Mouse (Mus musculus): ENCODE data around the gene Abhd10.

The Abhd10 gene

DNA sequence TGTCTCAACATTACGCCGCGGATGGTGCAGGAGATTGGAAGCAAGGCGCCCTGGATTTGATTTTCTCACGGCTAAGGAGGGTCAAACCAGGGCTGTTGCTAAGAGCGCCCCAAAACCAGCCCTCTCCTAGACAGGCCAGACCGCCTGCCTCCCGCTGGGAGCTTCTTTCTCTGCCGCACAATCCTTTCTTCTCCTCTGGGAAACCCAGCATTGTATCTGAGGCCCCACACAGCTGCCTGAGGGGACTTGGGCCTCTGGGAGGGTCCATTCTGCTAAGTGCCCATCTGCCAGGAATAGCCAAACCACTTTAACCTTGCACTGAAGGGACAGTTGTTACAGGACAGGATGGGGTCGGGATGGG lies 18.0 kb downstream of the Abhd10 start:
- DNase-seq (ENCODE audit: extremely low read depth, low read depth) = no peak

DNA sequence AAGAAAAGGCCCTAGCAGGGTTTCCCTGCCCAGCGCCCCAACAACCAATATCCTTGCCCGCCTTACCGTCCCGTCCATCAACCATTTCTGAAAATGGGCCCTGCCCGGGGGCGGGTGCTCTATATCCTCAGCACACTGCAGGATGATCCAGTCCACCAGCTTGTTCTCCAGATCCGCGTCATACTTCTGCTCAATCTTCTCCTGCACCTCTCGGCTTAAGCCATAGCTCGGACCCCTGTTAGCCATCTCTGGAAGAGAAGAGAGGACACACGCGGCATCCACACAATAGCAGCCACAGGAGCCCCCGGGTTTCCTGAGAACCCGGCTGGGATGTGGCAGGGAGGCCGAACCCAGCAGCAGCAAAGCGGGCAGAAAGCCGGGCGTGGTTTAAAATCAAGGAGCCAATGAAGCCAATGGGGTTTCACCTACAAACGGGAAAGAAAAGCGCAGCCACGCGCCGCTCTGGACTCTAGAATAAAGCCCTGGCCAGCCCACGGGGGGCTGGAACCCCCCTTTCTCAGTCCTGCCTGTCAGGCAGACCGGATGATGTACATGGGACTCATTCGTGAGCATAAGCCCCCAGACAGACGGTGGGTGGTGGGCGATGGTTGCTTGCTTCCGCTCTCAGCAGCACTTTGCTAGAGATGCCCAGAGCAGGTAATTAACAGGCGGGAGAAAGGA lies 18.6 kb downstream of the Abhd10 start, which contains the start of gene Tagln3:
Tagln3 (minus strand) TSS at position 548 of the 681 bp plus-strand sequence.
- DNase-seq (ENCODE audit: extremely low read depth, low read depth) = no peak

DNA sequence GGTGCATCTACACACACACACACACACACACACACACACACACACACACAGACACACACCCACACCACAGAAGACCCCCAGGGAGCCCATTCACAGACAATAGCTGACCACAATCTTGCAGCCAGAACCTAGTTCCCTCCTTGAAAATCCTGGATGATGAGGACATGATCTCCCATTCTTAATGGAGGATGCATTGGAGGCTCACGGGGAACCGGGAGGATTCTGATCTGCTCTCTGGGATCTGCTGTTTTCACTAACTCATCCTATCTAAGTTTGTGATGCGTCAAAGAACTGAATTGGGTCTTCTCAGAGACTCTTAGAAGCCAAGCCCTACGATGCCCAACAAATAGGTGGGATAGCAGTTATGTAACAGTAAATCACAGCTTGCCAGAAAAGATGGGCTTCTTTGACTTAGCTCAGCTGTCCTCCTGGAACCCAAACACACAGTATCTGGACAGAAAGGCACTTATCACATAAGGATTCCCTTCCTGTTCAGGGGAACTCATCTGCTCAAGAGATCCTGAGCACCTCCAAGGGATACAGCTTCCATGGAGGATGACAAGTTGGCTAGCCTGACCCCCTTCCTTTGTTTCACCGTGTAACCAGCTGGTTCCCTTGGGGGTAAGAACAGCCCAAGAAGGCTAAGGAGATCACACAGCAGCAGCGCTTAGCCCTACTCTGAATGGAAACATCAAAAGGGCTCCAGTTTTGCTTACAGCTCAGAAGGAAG lies 19.4 kb downstream of the Abhd10 start:
- no peak for DNase-seq (ENCODE audit: extremely low read depth, low read depth)

DNA sequence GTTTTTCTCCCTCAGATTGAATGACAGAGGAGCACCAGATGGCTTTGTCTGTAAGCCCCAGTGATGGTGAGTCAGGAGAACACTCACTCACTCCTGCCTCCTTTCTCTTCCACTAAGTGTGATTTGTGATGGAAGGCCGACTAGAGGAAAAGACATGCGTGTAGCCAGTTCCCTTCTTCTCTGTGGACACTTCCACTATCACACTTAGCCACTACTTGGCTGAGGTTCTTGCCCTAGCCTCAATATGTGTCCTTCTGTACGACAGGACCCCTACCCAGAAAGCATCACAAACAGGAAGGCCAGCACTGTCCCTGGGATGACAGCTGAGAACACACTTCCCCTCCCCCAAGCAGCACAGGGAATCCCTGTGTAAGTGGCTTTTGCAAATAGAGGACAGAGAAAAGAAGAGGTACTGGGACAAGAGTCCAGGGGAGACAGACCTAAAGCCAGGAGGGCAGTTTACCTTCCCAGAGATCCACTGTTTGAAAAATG lies 20.2 kb downstream of the Abhd10 start:
- DNase-seq (ENCODE audit: extremely low read depth, low read depth) = no peak

DNA sequence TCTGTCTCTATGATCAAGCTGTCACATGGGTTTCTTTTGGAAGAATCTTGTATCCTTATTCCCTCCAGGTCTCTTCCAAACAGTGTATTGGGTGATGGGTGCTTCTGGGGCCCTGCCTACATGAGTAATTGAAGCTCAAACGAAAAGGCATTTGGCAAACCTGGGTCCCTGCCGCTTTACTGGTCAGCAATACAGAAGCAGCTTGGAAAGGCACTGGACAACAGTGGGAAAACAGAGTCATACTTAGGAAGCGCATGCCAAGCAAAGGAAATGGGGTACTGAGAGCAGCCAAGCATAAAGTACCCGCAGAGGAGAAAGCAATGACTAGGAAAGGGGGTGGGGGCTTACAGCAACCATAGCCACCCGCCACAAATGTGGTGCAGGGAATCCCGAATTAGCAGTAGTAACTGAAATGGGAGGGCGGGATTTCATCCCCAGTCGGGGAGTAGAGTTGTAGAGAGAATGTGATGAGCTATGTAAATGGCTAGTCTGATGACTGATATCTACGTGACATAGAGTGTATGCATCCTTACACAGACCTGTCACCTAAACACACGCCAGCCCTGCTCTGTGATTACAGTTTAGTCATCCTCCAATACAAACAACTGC lies 22.6 kb downstream of the Abhd10 start:
- DNase-seq (ENCODE audit: extremely low read depth, low read depth) = no peak

DNA sequence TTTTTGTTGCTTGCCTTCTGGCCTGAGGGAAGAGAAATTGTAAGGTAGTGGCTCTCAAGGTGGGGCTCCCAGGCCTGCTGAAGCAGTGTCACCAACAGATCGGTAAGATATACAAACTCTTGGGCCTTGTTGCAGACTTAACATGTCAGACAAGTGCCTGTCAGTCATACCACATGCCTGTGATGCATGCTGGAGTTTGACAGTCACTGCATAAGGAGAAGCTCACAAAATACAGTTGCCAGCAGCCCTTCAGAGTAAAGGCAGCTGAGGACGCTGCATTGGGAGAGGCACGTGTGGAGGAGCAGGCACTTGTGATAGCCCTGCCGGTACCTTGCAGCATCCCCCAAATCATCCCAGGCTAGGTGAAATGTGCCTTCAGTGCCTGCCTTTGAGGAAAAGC lies 24.5 kb downstream of the Abhd10 start:
- no peak for DNase-seq (ENCODE audit: extremely low read depth, low read depth)

DNA sequence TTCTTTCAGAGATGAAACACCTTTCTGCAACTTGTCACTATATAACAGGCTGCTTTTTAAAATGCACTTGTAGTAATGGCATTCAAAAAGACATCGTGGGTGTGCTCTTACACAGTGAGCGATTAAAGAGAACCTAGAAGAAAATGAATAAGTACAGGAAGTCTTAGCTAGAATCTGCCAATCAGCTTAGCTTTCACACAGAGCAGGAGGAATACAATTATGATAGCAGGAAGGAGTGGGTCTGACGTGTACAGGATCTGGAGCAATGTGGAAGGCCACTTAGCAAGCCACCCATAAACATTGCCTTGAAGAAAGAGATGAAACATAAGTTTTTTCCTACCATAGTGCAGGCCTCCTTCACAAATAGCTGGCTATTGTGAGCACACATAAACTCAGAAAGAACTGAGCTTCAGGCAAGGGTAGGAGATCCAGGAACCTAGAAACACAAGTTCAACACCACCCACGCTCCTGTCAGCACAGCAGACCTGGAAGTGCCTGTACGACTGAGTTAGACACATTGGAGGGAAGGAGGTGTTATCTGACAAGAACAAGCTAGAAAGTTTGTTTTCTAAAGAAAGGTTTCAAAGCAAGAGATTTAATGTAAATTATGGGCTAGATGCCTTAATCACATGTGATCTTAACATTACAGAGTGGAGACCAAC lies 28.1 kb downstream of the Abhd10 start:
- no peak for DNase-seq (ENCODE audit: extremely low read depth, low read depth)

DNA sequence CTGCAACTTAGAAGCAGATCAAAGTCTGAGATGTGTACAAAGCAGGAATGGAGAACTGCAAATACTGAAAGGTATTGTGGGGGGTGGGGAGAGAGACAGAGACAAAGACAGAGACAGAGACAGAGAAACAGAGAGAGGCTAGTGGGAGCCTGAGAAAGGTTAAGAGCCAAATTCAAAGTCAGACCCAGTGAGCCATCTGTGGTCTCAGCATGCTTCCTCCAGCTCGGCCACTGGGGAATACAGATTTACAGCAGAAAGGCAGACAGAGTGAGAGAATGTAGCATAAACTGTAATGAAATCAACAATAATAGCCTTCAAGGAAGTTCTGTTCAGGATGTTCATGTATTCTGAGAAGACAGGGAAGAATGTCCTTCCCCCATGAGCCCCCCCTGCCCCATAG lies 28.9 kb downstream of the Abhd10 start:
- no peak for DNase-seq (ENCODE audit: extremely low read depth, low read depth)

DNA sequence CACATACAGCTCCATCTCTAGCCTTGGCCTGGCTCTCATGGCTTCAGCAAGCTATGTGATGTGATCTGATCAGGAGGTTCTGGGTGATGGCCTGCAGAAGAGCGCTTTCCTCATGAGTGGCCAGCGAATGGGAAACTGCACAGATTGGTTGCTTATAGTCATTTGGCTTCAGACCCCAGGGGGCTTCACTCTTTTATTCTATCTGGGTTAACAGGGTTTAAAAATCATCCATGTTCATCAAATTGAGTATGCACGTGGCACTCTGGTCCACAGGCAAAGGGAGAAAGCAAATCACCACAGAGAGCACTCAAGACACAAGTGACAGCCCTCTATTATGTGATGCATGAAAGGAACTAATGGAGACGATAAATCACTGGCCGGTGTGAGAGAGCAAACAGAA lies 29.5 kb downstream of the Abhd10 start:
- DNase-seq (ENCODE audit: extremely low read depth, low read depth) = no peak

DNA sequence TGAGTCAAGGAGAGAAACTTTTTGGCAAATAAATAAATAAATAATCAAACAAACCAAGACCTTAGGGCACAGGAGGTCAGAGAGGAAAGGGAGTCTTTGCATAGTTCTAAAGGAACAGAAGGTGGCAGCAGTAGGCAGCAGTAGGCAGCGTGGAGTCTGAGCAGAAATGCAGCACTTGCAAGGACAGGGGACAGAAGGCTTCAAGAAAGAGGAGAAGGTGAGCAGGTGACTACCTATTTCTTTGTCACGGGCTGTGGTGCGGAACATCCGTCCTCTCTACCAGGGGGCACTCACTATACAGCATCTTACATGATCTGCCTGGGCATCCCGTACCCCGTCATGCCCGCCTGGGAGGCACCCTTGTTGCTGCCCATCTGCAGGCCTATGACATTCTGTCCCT lies 31.5 kb downstream of the Abhd10 start:
- no peak for DNase-seq (ENCODE audit: extremely low read depth, low read depth)

DNA sequence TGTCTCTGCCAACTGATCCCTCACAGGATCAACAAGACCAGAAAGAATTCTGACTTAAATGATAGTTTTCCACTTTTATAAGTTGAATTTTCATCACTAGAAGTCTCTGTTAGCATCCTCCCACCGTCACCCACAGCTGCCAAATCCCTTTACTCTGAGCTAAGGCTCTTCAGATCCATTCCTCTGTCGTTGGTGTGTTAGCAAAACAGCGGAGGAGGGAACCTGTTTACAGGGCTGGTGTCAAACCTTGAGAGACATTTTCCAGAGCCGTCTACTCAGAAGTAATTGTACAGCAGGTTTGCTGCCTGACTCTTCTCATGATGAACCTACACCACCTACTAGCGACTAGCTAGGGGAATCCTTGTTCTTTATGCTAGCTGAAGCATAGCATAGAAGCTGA lies 43.5 kb downstream of the Abhd10 start:
- no peak for DNase-seq (ENCODE audit: extremely low read depth, low read depth)

DNA sequence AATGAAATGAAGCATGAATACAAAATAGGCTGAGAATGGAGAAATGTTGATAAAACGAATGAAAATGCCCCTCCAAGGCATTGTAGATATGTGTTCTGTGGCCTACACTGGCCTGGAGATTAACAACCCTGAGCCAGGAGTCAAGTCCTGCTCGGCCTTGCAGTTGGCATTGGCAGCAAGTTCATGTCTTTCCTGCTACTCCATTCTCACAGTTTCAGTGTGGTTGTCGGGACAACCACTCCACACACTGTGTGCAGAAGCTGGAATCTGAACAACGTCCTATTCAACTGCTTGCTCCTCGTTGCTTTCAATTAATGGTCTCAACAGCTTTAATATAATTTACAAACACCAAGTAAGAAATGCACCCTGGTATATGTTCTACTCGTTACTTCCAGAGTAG lies 44.8 kb downstream of the Abhd10 start:
- DNase-seq (ENCODE audit: extremely low read depth, low read depth) = no peak

DNA sequence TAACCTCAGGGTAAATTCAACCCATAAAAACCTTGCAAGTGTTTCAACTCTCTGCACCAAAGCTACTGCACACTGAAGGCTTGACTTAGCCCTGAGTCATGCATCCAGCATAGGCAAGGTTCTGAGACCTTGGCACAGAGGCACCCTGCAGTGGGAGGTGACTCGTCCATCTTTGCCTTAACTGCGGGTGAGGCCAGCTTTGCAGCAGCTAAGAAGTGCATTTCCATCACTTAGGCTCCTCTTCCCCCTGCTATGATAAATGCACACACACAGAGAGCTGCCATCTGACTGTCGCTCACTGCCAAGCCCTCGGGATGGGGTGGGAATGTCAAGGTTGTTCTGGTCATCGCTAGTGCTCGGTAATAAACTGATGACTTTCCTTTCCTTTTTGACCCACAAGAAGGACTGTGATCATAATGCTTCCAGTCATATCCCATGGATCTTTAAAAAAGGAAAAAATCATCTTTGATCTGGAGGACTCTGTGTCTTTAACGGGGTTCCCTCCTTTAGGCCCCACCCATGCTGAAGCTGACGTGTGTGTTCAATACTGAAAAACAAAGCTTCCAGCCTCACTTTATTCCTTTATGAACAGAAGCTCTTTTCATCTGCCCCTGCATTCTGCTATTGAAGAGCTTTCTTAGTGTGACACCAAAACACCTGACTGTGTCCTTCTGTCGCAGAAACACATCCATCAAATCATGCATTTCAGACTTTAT lies 47.2 kb downstream of the Abhd10 start:
- no peak for DNase-seq (ENCODE audit: extremely low read depth, low read depth)

DNA sequence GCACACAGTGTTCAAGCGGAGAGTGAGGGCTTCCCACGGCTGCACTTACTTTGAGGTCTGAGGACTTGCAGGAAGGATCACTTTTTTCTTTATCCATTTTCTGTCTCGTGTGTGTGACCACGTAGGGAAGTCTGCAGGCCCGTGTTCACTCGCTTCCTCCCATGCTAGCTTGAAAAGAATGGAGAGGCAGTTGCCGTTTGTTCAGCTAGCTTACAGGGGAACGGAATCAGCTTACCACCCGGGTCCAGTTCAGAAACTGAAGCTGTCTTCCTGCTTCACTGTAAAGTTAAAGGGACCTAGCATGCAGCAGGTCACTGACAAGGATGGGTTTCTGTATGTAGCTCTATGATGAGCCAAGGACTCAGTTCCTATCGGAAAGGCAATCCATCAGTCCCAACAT lies 49.2 kb downstream of the Abhd10 start, which contains the start of gene Tmprss7:
Tmprss7 (minus strand) TSS at position 101 of the 400 bp plus-strand sequence.
- no peak for DNase-seq (ENCODE audit: extremely low read depth, low read depth)

DNA sequence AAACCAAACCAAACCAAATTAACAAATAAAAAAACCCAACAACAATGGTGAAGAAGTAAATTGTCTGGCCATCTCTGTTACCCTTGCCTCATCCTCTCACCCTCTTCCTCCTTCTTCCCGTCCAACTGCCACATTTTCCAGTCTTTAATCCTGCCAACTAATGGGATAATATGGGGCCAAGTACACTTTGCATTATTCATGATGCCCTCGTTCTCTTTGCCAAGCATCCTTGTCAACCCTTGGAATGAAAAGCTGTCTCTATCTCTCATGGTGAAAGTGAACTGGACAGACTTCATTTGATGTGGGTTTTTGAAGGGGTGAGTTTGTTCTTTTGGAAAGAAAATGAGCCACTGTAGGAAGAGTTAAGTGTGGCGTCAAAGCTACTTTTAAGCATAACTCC lies 49.9 kb downstream of the Abhd10 start:
- no peak for DNase-seq (ENCODE audit: extremely low read depth, low read depth)

DNA sequence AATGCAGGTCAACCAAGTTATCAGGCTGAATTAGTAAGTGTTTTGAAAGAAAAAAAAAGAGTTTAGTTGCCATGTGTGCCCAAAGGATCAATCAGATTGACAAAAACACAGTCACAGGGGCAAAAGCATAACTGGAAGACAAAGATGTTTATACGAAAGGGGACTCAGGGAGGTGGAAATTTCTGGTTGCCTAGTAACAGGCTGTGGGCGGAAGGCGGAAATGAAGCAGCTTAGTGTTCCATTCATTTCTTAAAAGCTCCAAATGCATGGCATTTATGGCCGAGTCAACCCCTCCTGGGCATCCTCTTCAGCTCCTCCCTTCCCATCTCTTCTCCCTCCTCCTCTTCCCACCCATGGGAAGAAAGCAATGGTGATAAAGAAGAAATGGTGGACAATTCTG lies 52.6 kb downstream of the Abhd10 start:
- no peak for DNase-seq (ENCODE audit: extremely low read depth, low read depth)

DNA sequence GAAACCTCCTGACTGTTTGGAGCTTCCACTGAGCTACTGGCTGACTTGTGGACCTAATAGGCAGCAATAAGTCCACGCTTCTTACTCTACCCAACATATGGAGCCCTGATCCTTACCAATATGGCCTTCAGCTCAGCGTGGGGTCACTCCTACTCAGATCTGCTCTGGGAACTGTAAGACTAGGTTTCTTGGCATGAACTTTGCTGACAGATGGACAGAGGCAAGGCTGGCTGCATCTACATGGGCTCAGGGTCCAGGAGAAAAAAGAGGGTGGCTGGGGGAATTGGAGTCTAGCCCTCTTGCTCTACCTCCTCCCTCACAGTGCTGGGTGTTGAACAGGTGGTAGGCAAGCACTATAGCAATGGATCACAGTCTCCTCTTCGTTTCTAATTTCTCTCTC lies 55.9 kb downstream of the Abhd10 start:
- no peak for DNase-seq (ENCODE audit: extremely low read depth, low read depth)

DNA sequence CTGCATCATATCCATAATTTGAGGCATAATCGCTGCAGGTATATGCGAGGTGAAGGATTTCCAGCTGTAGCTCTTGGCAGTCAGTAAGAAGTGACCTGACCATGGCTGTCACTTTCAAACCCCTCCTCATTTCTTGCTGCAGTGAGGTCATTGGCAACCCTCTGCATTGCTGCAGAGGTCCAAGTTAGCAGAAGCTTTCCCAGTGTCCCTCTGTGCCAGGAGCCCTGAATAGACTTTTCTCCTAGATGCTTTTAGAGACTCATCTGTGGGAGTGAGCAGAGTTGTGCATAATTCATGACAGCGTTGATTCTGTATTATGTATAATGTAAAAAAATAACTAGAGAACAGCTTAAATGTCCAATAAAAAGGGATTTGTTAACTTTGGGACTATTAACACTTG lies 57.5 kb downstream of the Abhd10 start:
- DNase-seq (ENCODE audit: extremely low read depth, low read depth) = no peak

DNA sequence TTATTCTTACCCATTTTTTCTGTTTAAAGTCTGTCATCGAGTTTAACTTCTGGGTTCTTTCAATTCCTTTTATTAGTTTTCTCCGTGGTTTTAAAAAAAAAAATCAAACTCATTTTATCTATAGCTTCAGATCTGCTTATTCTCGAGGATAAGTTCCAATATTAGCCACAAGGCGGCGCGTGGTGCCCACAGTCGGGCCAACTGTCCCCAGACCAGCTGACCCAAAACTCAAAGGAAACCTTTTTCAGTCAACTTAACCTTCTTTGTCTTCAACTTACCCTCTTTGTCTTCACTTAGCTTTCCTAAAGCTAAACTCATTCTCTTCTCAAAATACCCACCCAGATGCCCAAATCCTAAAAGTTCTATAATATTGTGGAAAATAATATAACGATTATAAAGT lies 57.9 kb downstream of the Abhd10 start:
- peak; percentile 26 for DNase-seq (ENCODE audit: extremely low read depth, low read depth)
